Mouse (Mus musculus) liver, embryonic 14.5 days (tissue): ENCODE data around the gene Rbms2.

Experiments used
- CTCF ChIP-seq: IDR thresholded peaks from 2 replicates; pipeline ENCODE4 v1.5.1; 2016; ENCODE audit warnings: antibody characterized with exemption, low read depth, control low read depth
- EP300 ChIP-seq: IDR thresholded peaks from 2 replicates; pipeline ENCODE4 v1.6.1; 2016; ENCODE audit warnings: antibody characterized with exemption, low read depth

DNA sequence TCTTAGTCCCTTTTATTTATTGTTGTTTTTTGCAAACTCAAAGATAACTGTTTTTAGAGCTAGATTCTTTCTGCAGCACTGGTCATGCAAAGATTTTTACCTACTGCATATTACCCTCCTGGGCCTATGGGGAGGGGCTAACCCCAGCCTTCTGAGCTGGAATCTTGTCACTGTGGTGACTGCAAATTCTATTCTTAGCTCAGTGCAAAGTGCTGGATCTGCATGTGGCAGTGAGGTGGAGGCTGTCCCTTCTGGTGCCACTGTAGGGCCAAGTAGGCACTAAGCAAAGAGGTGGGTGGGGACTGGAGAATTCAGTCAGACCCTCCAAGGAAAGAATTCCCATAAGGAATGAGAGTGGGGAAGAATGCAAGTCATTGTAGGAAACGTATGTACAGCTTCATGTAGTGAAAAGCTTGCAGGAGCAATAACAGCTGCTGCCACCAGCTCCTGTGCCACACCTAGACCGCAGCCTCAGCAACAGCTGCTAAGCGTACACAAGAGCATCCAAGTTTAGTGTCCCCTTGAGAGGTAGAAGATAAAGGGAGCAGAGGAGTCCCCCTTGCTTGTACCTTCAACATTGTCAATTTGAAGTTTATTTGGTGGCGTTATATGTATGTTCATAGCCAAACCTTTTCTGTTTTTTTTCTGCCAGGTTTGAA is 69.9 kb downstream of the Rbms2 start:
- no peak for TF ChIP-seq CTCF
- TF ChIP-seq EP300, result no peak
